Mouse (Mus musculus) embryonic fibroblast, embryonic 13.5 days (primary cell): Measurements from ENCODE around the gene Vcam1.

ENCODE experiments used
- CTCF ChIP-seq: IDR thresholded peaks from 2 replicates; pipeline ENCODE4 v1.5.1; 2011; ENCODE audit warnings: mild to moderate bottlenecking, control low read depth, low read length, moderate library complexity, borderline replicate concordance; ENCODE audit not compliant: insufficient read depth
- POLR2A ChIP-seq: IDR thresholded peaks from 2 replicates; pipeline ENCODE4 v1.6.1; 2011; ENCODE audit warnings: low read depth, mild to moderate bottlenecking, control low read depth, low read length, moderate library complexity

- TF ChIP-seq CTCF (no peak), POLR2A (no peak)
These were observed 12.4 kb downstream of the Vcam1 start for GRCm38 (mm10) chr3:116117046-116117445.
